Comparison of ENCODE assay signal across 22 mouse cellular contexts in genomic region chr1:167766619-167767018, GRCm38 (mm10).
A peak's percentile ranks its signal among the peaks of the same experiment; 100 is the strongest.
DNase-seq lines count a peak whose midpoint lies in the region; ATAC-seq and TF ChIP-seq lines count a peak whose summit lies in the region.
"Had no signal": no experiment of that assay in that cellular context is flagged by ENCODE, and none has a peak within 500 bp of the region (broad histone marks: within the 10 kb centered on the region; RNA-seq: fewer than 3 reads in every experiment).

No protein-coding gene starts in this region.

- H3K9me3 ChIP-seq in liver, embryonic 12.5 days (replicated peaks), result no peaks in the 10 kb centered on the region
- H3K9me3 ChIP-seq in liver, embryonic 15.5 days (replicated peaks), result no peaks in the 10 kb centered on the region
- H3K9me3 ChIP-seq in liver, embryonic 11.5 days (ENCODE audit: control insufficient read depth, low read length), result no peaks in the 10 kb centered on the region
- H3K9me3 ChIP-seq in liver, embryonic 16.5 days (replicated peaks; ENCODE audit: control insufficient read depth, low read length), result no peaks in the 10 kb centered on the region
- no peaks in the 10 kb centered on the region for H3K9me3 ChIP-seq in liver, postnatal 0 days (ENCODE audit: low read length)

- no peak overlapping the region for H3K9ac ChIP-seq in liver, adult 2 months (ENCODE audit: low read depth, low read length)
- H3K9ac ChIP-seq in liver, embryonic 12.5 days, result no peak overlapping the region
- H3K9ac ChIP-seq in liver, embryonic 15.5 days, result no peak overlapping the region
- H3K9ac ChIP-seq in liver, embryonic 11.5 days (ENCODE audit: low read depth, low read length), result no peak overlapping the region
- H3K9ac ChIP-seq in liver, embryonic 16.5 days (ENCODE audit: low read depth, low read length), result no peak overlapping the region
- no peak overlapping the region for H3K9ac ChIP-seq in liver, postnatal 0 days (replicated peaks)

- H3K36me3 ChIP-seq in liver, adult 2 months (ENCODE audit: control insufficient read depth, insufficient read depth, low read length), result no peaks in the 10 kb centered on the region
- H3K36me3 ChIP-seq in liver, embryonic 12.5 days, result no peaks in the 10 kb centered on the region
- H3K36me3 ChIP-seq in liver, embryonic 15.5 days (replicated peaks), result no peaks in the 10 kb centered on the region
- H3K36me3 ChIP-seq in liver, embryonic 11.5 days (ENCODE audit: control insufficient read depth, insufficient read depth, low read length), result no peaks in the 10 kb centered on the region
- no peaks in the 10 kb centered on the region for H3K36me3 ChIP-seq in liver, embryonic 16.5 days (ENCODE audit: control insufficient read depth, insufficient read depth)
- no peaks in the 10 kb centered on the region for H3K36me3 ChIP-seq in liver, postnatal 0 days (replicated peaks; ENCODE audit: insufficient read depth, low read length)
- H3K36me3 ChIP-seq: G1E had no signal

- no peak overlapping the region for H3K4me3 ChIP-seq in liver, adult 2 months (ENCODE audit: insufficient read depth, low read depth, low read length)
- H3K4me3 ChIP-seq in liver, embryonic 12.5 days, result no peak overlapping the region
- H3K4me3 ChIP-seq in liver, embryonic 15.5 days (replicated peaks), result no peak overlapping the region
- no peak overlapping the region for H3K4me3 ChIP-seq in liver, embryonic 11.5 days (ENCODE audit: low read depth, low read length)
- no peak overlapping the region for H3K4me3 ChIP-seq in liver, embryonic 16.5 days (ENCODE audit: low read depth, low read length)
- no peak overlapping the region for H3K4me3 ChIP-seq in liver, postnatal 0 days (ENCODE audit: low read depth, low read length)

- no peak for TF ChIP-seq CTCF in liver, adult 2 months (IDR thresholded peaks at IDR 0.05; ENCODE audit: low read depth, low read length)
- no peak for TF ChIP-seq CTCF in liver, postnatal 0 days (IDR thresholded peaks at IDR 0.05; ENCODE audit: low read depth)

- peak; percentile 53 for DNase-seq in liver, adult 2 months (ENCODE audit: extremely low read depth, low read depth, low spot score)
- DNase-seq in liver, embryonic 11.5 days (ENCODE audit: low spot score), result no peak
- DNase-seq in liver, result no peak
- DNase-seq in liver, postnatal 0 days, result no peak
- no peak for DNase-seq in layer of hippocampus, adult 8-10 months (ENCODE audit: low spot score in 2 of 2)
- DNase-seq: adrenal gland, adult 2 months; adrenal gland, adult 8-10 months; adrenal gland, postnatal 10 days; adrenal gland, postnatal 14 days; adrenal gland, postnatal 25 days; adrenal gland, postnatal 36 days; B cell, adult 2 months; cerebellum, adult 11 months; cerebellum, adult 11-12 months had no signal

- no peaks in the 10 kb centered on the region for H3K79me2 ChIP-seq in liver, adult 2 months (ENCODE audit: control insufficient read depth, insufficient read depth, low read length)

- 26% methylated on average over 4 of the region's 4 CpGs for WGBS in liver, adult 2 months
- WGBS in liver, embryonic 12.5 days (ENCODE audit: insufficient replicate concordance), result 56% methylated on average over 4 of the region's 4 CpGs
- WGBS in liver, embryonic 15.5 days (ENCODE audit: insufficient replicate concordance), result 69% methylated on average over 4 of the region's 4 CpGs
- 75% methylated on average over 4 of the region's 4 CpGs for WGBS in liver, embryonic 11.5 days
- WGBS in liver, embryonic 16.5 days (ENCODE audit: insufficient replicate concordance), result 55% methylated on average over 4 of the region's 4 CpGs
- WGBS in liver, postnatal 0 days (ENCODE audit: insufficient replicate concordance), result 59% methylated on average over 4 of the region's 4 CpGs

- H3K27me3 ChIP-seq in liver, adult 2 months (ENCODE audit: control insufficient read depth, insufficient read depth, low read length), result no peaks in the 10 kb centered on the region
- H3K27me3 ChIP-seq in liver, embryonic 12.5 days (replicated peaks), result peaks cover 3% of the 10 kb centered on the region; the same call in 1 of the 2 replicates
- H3K27me3 ChIP-seq in liver, embryonic 15.5 days, result no peaks in the 10 kb centered on the region
- H3K27me3 ChIP-seq in liver, embryonic 11.5 days (replicated peaks; ENCODE audit: control insufficient read depth, insufficient read depth, low read length), result no peaks in the 10 kb centered on the region; the same call in 1 of the 2 replicates
- no peaks in the 10 kb centered on the region for H3K27me3 ChIP-seq in liver, embryonic 16.5 days (ENCODE audit: control insufficient read depth, insufficient read depth, low read depth, low read length)
- no peaks in the 10 kb centered on the region for H3K27me3 ChIP-seq in liver, postnatal 0 days (ENCODE audit: insufficient read depth, low read length)
- H3K27me3 ChIP-seq: CH12.LX had no signal

- ATAC-seq in liver, embryonic 12.5 days, result no peak
- ATAC-seq in liver, embryonic 15.5 days (ENCODE audit: insufficient read depth), result 0 out of 2 replicates have a peak, but pooled peaks have one; percentile 40
- ATAC-seq in liver, embryonic 11.5 days (replicated peaks; ENCODE audit: low FRiP score), result no peak
- ATAC-seq in liver, embryonic 16.5 days (ENCODE audit: low read depth), result peak; percentile 70; the same call in 1 of the 2 replicates
- peak; percentile 40; the same call in 1 of the 2 replicates for ATAC-seq in liver, postnatal 0 days
- ATAC-seq: activated CD4-positive, CD25-positive, alpha-beta regulatory T cell, adult 4 months; CD4-positive, CD25-positive, alpha-beta regulatory T cell, adult 4 months; Patski had no signal

- no peak for TF ChIP-seq EP300 in liver, postnatal 0 days (IDR thresholded peaks at IDR 0.05; ENCODE audit: low read depth)

- no peak overlapping the region for H3K4me2 ChIP-seq in liver, embryonic 12.5 days
- no peak overlapping the region for H3K4me2 ChIP-seq in liver, embryonic 15.5 days
- H3K4me2 ChIP-seq in liver, embryonic 11.5 days, result no peak overlapping the region
- H3K4me2 ChIP-seq in liver, embryonic 16.5 days (ENCODE audit: low read depth, low read length), result no peak overlapping the region
- no peak overlapping the region for H3K4me2 ChIP-seq in liver, postnatal 0 days (ENCODE audit: low read depth, low read length)

- TF ChIP-seq POLR2A in liver, adult 2 months (IDR thresholded peaks at IDR 0.05; ENCODE audit: extremely low read depth, insufficient read depth, low read length), result no peak

- H3K4me1 ChIP-seq in liver, adult 2 months (ENCODE audit: control insufficient read depth, insufficient read depth, low read length), result no peaks in the 10 kb centered on the region
- H3K4me1 ChIP-seq in liver, embryonic 12.5 days, result no peaks in the 10 kb centered on the region
- H3K4me1 ChIP-seq in liver, embryonic 15.5 days (replicated peaks), result no peaks in the 10 kb centered on the region
- no peaks in the 10 kb centered on the region for H3K4me1 ChIP-seq in liver, embryonic 11.5 days (replicated peaks; ENCODE audit: control insufficient read depth, insufficient read depth, low read length)
- H3K4me1 ChIP-seq in liver, embryonic 16.5 days (ENCODE audit: control insufficient read depth, low read depth, low read length), result no peaks in the 10 kb centered on the region
- H3K4me1 ChIP-seq in liver, postnatal 0 days (ENCODE audit: insufficient read depth), result peaks cover 3% of the 10 kb centered on the region; the same call in 1 of the 2 replicates

- H3K27ac ChIP-seq in liver, adult 2 months (replicated peaks; ENCODE audit: insufficient read depth, low read depth, low read length), result no peak overlapping the region
- no peak overlapping the region for H3K27ac ChIP-seq in liver, embryonic 12.5 days
- H3K27ac ChIP-seq in liver, embryonic 15.5 days (replicated peaks), result no peak overlapping the region
- H3K27ac ChIP-seq in liver, embryonic 11.5 days (ENCODE audit: low read depth, low read length), result no peak overlapping the region
- H3K27ac ChIP-seq in liver, embryonic 16.5 days (ENCODE audit: low read length), result no peak overlapping the region
- H3K27ac ChIP-seq in liver, postnatal 0 days (ENCODE audit: low read depth), result no peak overlapping the region

Comparison
In these comparisons a context has a peak if more than half of its experiments do, and no peak if none do; other contexts are left out.
1. ATAC-seq: peak in liver, embryonic 15.5 days (single experiment), liver, embryonic 16.5 days (single experiment) and liver, postnatal 0 days (single experiment); none in liver, embryonic 12.5 days (single experiment) and liver, embryonic 11.5 days (single experiment).